Mouse (Mus musculus): ENCODE measurements at regions not wholly inside any gene's neighbourhood (a gene's known extent, or its start where the extent isn't known, plus 50 kb on each side); places are given as distances from the start of the nearest gene placed in this dataset.
"Not testable (repeated sequence)": the region's sequence is repeated elsewhere in the genome, so short reads cannot be mapped to it uniquely, and the experiment has no call there.

- DNase-seq (ENCODE audit: low spot score in 2 of 2): no peak
Observed at GRCm38 (mm10) chr7:73608804-73609275, 67.2 kb upstream of the Chd2 start.

DNA sequence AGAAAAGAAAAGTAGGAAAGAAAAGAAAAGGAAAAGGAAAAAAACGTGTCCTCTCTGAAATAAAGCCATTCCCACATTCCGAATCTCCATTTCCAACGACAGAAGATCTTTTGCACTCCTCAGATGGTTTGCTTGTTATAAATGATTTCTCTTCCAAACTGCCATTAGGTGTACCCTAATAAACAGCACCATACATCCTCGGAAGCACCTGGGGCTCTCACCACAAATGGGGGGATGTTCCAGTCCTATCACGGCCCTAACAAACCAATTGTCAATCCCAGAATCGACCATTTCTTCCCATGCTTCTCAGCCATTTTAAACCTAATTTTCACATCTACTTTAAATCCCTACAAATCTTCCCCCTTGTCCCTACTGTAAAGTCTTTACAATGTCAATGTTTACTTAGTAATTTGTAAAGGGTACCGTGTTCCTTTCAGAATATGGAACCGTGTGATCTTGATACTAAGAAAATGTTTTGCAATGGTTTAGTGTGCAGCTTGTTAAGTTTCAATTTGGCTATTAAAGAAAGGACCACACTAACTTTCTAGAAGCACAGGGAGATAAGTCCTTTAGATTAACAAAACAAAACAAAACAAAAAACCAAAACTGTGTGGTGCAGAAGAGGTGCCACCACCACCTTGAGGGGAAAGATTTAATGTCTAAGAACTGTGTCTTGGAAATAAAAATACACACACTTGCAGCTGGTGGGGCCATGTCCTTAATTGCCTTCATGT, 66.6 kb upstream of the Chd2 start:
- no peak for DNase-seq (ENCODE audit: low spot score in 2 of 2)

GRCm38 (mm10) chr7:73607450-73608005, 65.9 kb upstream of the Chd2 start:
- DNase-seq (ENCODE audit: low spot score in 2 of 2): no peak

DNA sequence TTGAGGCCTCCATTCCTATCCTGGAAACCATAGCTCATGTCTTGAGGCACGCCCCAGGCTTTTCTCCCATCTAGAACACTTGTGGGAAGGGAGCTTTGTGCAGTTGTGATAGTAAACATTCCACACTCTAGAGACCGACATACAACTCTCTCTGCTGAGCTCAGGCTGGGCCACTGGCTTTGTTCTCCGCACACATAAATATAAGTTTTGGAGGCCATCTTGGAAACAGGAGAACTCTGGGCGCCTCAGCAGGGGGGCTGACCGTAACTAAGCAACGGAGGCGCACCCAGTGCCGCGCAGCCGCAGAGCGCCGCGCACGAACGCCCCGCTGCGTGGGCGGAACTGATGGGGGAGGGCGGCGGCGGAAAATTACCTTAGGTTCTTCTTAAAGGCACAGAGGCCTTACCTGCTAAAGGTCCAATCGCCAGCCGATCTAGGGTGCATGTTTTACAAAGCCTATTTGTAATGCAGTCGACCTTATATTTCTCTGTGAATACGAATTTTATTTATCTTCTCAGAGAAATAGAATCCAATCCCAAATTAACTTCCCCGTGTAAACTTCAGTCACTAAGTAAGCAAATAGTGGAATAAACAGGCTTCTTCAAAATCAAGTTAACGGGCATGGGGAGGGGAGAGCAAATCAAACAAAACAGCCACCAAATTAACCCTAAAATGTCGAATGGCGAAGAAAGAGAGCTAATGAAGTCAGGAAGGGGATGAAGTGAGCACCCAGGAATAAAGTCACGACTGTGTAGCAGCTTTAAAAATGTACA, 65.2 kb upstream of the Chd2 start:
- peak; percentile 90 to 95 for DNase-seq (ENCODE audit: low spot score in 2 of 2)

DNA sequence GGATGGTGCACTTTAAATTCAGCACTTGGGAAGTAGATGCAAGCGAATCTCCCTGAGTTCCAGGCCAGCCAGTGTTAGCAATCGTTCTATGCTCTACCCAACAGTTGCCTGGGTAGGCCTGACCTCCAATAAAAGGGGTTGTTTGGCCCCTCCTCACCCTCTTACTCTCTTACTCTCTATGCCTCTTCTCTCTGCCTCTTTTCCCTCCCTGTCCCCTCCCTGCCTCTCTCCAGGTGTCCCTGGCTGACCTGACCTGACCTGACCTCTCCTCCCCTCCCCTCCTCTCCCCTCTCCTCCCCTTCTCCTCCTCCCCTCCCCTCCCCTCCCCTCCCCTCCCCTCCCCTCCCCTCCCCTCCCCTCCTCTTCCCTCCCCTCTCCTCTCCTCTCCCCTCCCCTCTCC, 63.0 kb upstream of the Chd2 start:
- DNase-seq (ENCODE audit: low spot score in 2 of 2): no peak

- DNase-seq (ENCODE audit: low spot score in 2 of 2): no peak
Observed at GRCm38 (mm10) chr7:73602815-73603551, 61.4 kb upstream of the Chd2 start.

GRCm38 (mm10) chr7:73601336-73601735, 59.7 kb upstream of the Chd2 start:
- DNase-seq (ENCODE audit: low spot score in 2 of 2): no peak

DNA sequence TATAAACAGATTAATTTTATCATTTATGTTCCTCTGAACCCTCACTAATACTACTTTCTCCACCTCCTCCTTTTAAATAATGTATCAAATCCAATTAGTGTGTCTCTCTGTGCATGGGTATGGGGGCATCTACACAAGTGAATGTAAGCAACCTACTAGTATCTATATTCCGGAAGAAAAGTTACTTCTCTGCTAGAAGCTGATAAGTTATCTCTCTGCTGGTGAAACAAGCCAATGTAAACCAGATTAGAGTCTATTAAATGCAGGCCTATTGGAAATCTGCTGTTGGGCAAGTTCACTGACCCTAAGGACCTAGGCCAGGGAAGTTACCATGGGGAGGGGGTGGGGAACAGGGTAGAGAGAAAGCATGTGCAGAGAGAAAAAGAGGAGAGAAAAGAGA, 59.1 kb upstream of the Chd2 start:
- DNase-seq (ENCODE audit: low spot score in 2 of 2): no peak

- not testable (repeated sequence) for DNase-seq (ENCODE audit: low spot score in 2 of 2)
Observed at GRCm38 (mm10) chr7:73600003-73600385, 58.4 kb upstream of the Chd2 start.

GRCm38 (mm10) chr7:73599354-73600002, 57.8 kb upstream of the Chd2 start:
- DNase-seq (ENCODE audit: low spot score in 2 of 2): no peak

GRCm38 (mm10) chr7:73597968-73598367, 56.3 kb upstream of the Chd2 start:
- DNase-seq (ENCODE audit: low spot score in 2 of 2): no peak

GRCm38 (mm10) chr7:73596866-73597840, 55.5 kb upstream of the Chd2 start:
- no peak for DNase-seq (ENCODE audit: low spot score in 2 of 2)

DNA sequence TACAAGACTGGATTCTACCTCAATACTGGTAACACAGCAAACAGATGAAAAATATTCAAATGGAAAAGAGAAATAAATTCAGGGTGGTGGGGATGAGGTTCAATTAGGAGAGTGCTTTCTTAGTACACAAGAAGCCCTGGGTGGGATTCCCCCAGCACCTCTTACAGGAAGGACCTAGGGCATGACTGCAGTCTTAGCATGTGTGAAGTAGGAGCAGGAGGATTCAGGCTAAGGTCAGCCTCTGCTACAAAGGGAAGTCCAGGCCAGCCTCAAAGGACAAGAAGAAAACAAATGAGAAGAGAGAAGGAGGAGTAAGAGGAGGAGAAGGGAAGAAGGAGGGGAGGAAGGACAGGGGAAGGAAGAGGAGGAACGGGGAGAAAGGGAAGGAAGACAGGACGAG, 54.8 kb upstream of the Chd2 start:
- DNase-seq (ENCODE audit: low spot score in 2 of 2): no peak

GRCm38 (mm10) chr7:73595860-73596259, 54.2 kb upstream of the Chd2 start:
- DNase-seq (ENCODE audit: low spot score in 2 of 2): no peak

DNA sequence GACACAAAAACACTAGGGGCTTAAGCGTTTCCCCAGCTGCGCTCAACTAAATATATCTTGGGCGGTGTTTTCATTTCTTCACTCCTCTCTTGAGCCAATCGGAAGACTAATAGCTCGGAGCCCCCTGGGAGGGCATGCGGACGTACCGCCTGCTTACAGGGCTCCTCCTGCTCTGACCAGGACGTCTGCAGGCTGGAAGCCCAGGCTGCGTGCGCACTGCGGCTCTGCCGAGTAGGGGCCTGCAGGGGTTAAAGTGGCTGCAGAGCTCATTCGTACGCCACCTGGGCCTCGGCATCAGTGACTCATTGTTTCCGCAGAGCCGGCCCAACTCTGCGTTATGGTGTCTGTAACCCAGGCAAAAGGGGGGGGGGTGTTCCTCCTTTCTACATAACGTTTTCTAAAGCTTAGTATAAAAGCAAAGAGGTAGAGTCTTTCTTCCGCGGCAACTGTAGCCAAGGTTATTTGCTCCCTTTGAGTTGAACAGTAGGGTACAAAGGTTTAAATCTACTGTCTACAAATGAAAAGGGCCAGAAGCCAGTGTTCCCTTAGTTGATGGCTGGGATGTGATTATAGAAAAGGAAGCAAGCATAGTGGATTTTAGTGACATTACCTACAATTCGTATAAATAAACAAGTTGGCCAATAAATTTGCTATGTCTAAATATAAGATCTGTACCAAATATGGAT, 53.7 kb upstream of the Chd2 start:
- DNase-seq (ENCODE audit: low spot score in 2 of 2): peak; percentile 78 to 88

GRCm38 (mm10) chr7:73594492-73595139, 53.0 kb upstream of the Chd2 start:
- no peak for DNase-seq (ENCODE audit: low spot score in 2 of 2)

DNA sequence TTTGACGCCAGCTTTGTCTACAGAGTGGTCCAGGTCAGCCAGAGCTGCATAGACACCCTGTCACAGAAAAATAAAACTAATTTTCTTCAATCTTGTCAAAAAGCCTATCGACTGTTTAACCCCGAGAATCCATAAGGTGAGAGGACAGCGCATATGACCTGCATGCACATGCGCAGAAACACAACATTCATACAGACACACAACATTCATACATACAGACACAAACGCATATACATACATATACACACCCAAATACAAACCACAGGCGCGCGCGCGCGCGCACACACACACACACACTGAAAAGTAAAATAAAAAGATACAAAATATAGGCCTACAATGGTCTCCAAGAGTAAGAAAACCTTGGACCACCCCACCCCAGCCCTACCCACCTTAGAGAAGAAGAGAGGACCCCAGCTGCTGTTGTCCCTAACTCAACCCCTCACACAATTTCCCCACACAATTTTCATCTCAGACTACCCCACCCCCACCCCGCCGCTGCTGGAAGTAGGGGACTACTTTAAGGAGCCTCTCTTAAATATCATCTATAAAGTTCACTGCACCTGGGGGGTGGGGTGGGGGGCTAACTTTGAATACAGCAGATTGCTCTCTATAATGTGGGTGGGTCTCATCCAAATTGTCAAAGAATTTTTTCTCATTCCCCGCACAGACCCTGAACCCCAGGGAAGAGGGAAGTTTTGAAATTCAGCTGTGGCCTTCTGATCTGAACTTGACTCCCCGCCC, 52.2 kb upstream of the Chd2 start:
- no peak for DNase-seq (ENCODE audit: low spot score in 2 of 2)

DNA sequence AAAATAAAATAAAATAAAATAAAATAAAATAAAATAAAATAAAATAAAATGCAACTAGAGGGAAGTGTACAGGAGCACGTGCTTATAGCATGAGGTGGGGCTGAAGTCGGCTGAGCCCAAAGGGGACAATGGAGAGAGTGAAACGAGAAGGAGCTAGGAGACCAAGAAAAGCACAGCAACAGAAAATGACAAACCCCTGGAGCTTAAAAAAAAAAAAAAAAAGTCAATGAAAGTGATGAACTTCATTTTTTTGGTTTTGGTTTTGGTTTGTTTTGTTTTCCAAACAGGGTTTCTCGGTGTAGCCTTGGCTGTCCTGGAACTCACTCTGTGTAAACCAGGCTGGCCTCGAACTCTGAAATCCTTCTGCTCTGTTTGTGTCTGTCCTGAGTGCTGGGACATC, 51.2 kb upstream of the Chd2 start:
- DNase-seq (ENCODE audit: low spot score in 2 of 2): no peak
